Mouse (Mus musculus) CH12.LX (cell line): Measurements from ENCODE around the gene 5730522E02Rik. TPM values are rescaled to one million over a fixed set of nuclear protein-coding genes. Genes with fewer than 3 reads are reported as not detected.

Experiments used
- DNase-seq: peaks from one replicate; pipeline ENCODE4 v3.0.0-alpha.2; 2013; ENCODE audit errors: extremely low read depth
- H3K27ac ChIP-seq: 2 replicates; pipeline ENCODE4 v1.5.1; 2012; ENCODE audit warnings: low read depth, mild to moderate bottlenecking, control low read depth, moderate library complexity; ENCODE audit not compliant: insufficient read depth
- H3K27me3 ChIP-seq: replicated peaks from 2 replicates; pipeline ENCODE3; 2012; ENCODE audit warnings: inconsistent platforms
- H3K36me3 ChIP-seq, 2 experiments: replicated peaks in 1 of 2; 2 replicates each; pipeline versions ENCODE3 to v1.6.1; 2012; ENCODE audit warnings: inconsistent platforms in 1 of 2, low read length in 1 of 2, mild to moderate bottlenecking in 1 of 2, mixed read lengths in 1 of 2, moderate library complexity in 1 of 2; ENCODE audit not compliant: control insufficient read depth in 1 of 2, insufficient read depth in 1 of 2
- H3K4me1 ChIP-seq, 2 experiments: 2 replicates each; pipeline ENCODE4 v1.6.1; 2012; ENCODE audit warnings: inconsistent platforms in 1 of 2, moderate library complexity in 1 of 2; ENCODE audit not compliant: insufficient read depth in 2 of 2, control insufficient read depth in 1 of 2
- H3K4me2 ChIP-seq: 2 replicates; pipeline ENCODE4 v1.6.1; 2012; ENCODE audit warnings: low read depth, mild to moderate bottlenecking, control low read depth; ENCODE audit not compliant: poor library complexity, insufficient read depth, severe bottlenecking
- H3K4me3 ChIP-seq, 3 experiments: fragments of 150-350 bp in 1 of 3; sonication (generic) in 1 of 3; replicated peaks in 1 of 3; 2 replicates each; pipeline versions ENCODE3 to v1.5.1; 2011 to 2012; ENCODE audit warnings: low read depth in 2 of 3, low read length in 2 of 3, mild to moderate bottlenecking in 2 of 3, moderate library complexity in 2 of 3, control low read depth in 1 of 3, improper control_type of control experiment in 1 of 3, inconsistent platforms in 1 of 3, mixed read lengths in 1 of 3; ENCODE audit not compliant: poor library complexity in 1 of 3
- H3K79me2 ChIP-seq: replicated peaks from 2 replicates; pipeline ENCODE4 v1.6.1; 2012; ENCODE audit warnings: mild to moderate bottlenecking, moderate library complexity; ENCODE audit not compliant: control insufficient read depth, poor library complexity, insufficient read depth, severe bottlenecking; ENCODE audit errors: extremely low read depth
- H3K9ac ChIP-seq: 2 replicates; pipeline ENCODE4 v1.6.1; 2012; ENCODE audit warnings: low read depth, mild to moderate bottlenecking, control low read depth, moderate library complexity; ENCODE audit not compliant: insufficient read depth
- H3K9me3 ChIP-seq: replicated peaks from 2 replicates; pipeline ENCODE3; 2012; ENCODE audit warnings: low read length, inconsistent platforms, mixed read lengths
- BHLHE40 ChIP-seq: IDR thresholded peaks from 2 replicates; pipeline ENCODE4 v1.6.1; 2011; ENCODE audit warnings: mild to moderate bottlenecking, low read depth, low read length, improper control_type of control experiment
- CHD1 ChIP-seq: IDR thresholded peaks from 2 replicates; pipeline ENCODE4 v1.6.1; 2012; ENCODE audit warnings: low read depth, low read length, improper control_type of control experiment, inconsistent platforms
- CHD2 ChIP-seq: IDR thresholded peaks from 2 replicates; pipeline ENCODE4 v1.6.1; 2011; ENCODE audit warnings: low read length, improper control_type of control experiment
- E2F4 ChIP-seq: IDR thresholded peaks from 2 replicates; pipeline ENCODE4 v1.6.1; 2011; ENCODE audit warnings: low read depth, low read length, improper control_type of control experiment; ENCODE audit not compliant: insufficient replicate concordance
- GABPA ChIP-seq: IDR thresholded peaks from 2 replicates; pipeline ENCODE4 v1.6.1; 2012; ENCODE audit warnings: low read depth, low read length, improper control_type of control experiment, inconsistent platforms; ENCODE audit not compliant: insufficient replicate concordance
- HCFC1 ChIP-seq: IDR thresholded peaks from 2 replicates; pipeline ENCODE4 v1.6.1; 2012; ENCODE audit warnings: low read depth, mild to moderate bottlenecking, inconsistent platforms, low read length, improper control_type of control experiment
- IRF4 ChIP-seq: IDR thresholded peaks from 2 replicates; pipeline ENCODE4 v1.6.1; 2014; ENCODE audit warnings: low read depth, mild to moderate bottlenecking, inconsistent platforms, low read length, improper control_type of control experiment
- JUN ChIP-seq: IDR thresholded peaks from 2 replicates; pipeline ENCODE4 v1.6.1; 2011; ENCODE audit warnings: low read depth, mild to moderate bottlenecking, low read length, improper control_type of control experiment, moderate library complexity; ENCODE audit not compliant: insufficient read depth
- KAT2A ChIP-seq: IDR thresholded peaks from 2 replicates; pipeline ENCODE4 v1.6.1; 2012; ENCODE audit warnings: low read length, improper control_type of control experiment, inconsistent platforms; ENCODE audit not compliant: insufficient replicate concordance
- MAZ ChIP-seq: IDR thresholded peaks from 2 replicates; pipeline ENCODE4 v1.6.1; 2012; ENCODE audit warnings: low read depth, mild to moderate bottlenecking, inconsistent platforms, low read length, improper control_type of control experiment, moderate library complexity
- MXI1 ChIP-seq: IDR thresholded peaks from 2 replicates; pipeline ENCODE4 v1.6.1; 2011; ENCODE audit warnings: mild to moderate bottlenecking, low read depth, low read length, improper control_type of control experiment
- MYC ChIP-seq: IDR thresholded peaks from 2 replicates; pipeline ENCODE4 v1.6.1; 2011; ENCODE audit warnings: low read depth, mild to moderate bottlenecking, improper control_type of control experiment, low read length
- NELFE ChIP-seq: IDR thresholded peaks from 2 replicates; pipeline ENCODE4 v1.6.1; 2011; ENCODE audit warnings: low read depth, low read length, improper control_type of control experiment
- NRF1 ChIP-seq: IDR thresholded peaks from 2 replicates; pipeline ENCODE4 v1.6.1; 2014; ENCODE audit warnings: low read depth, mild to moderate bottlenecking, inconsistent platforms, low read length, improper control_type of control experiment, moderate library complexity
- PAX5 ChIP-seq: IDR thresholded peaks from 2 replicates; pipeline ENCODE4 v1.6.1; 2012; ENCODE audit warnings: low read length, inconsistent platforms, mixed read lengths
- POLR2A ChIP-seq: IDR thresholded peaks from 2 replicates; pipeline ENCODE4 v1.6.1; 2011; ENCODE audit warnings: low read depth, mild to moderate bottlenecking, improper control_type of control experiment, low read length
- SIN3A ChIP-seq: IDR thresholded peaks from 2 replicates; pipeline ENCODE4 v1.6.1; 2012; ENCODE audit warnings: low read length, improper control_type of control experiment, inconsistent platforms
- TBP ChIP-seq: conservative IDR thresholded peaks from 2 replicates; pipeline ENCODE4 v1.6.1; 2011; ENCODE audit warnings: low read depth, low read length, improper control_type of control experiment
- TCF12 ChIP-seq: IDR thresholded peaks from 2 replicates; pipeline ENCODE4 v1.6.1; 2014; ENCODE audit warnings: low read depth, mild to moderate bottlenecking, inconsistent platforms, low read length, improper control_type of control experiment
- UBTF ChIP-seq: IDR thresholded peaks from 2 replicates; pipeline ENCODE4 v1.6.1; 2012; ENCODE audit warnings: low read depth, mild to moderate bottlenecking, inconsistent platforms, low read length, improper control_type of control experiment, moderate library complexity
- USF1 ChIP-seq: IDR thresholded peaks from 2 replicates; pipeline ENCODE4 v1.6.1; 2014; ENCODE audit warnings: low read depth, mild to moderate bottlenecking, inconsistent platforms, low read length, improper control_type of control experiment
- ZC3H11A ChIP-seq: IDR thresholded peaks from 2 replicates; pipeline ENCODE4 v1.6.1; 2012; ENCODE audit warnings: low read depth, mild to moderate bottlenecking, inconsistent platforms, low read length, improper control_type of control experiment
- ZKSCAN1 ChIP-seq: IDR thresholded peaks from 2 replicates; pipeline ENCODE4 v1.6.1; 2012; ENCODE audit warnings: low read depth, inconsistent platforms, low read length, improper control_type of control experiment, borderline replicate concordance
- ZMIZ1 ChIP-seq: IDR thresholded peaks from 2 replicates; pipeline ENCODE4 v1.6.1; 2012; ENCODE audit warnings: low read depth, mild to moderate bottlenecking, inconsistent platforms, low read length, improper control_type of control experiment
- ZNF384 ChIP-seq: IDR thresholded peaks from 2 replicates; pipeline ENCODE4 v1.6.1; 2012; ENCODE audit warnings: low read depth, low read length, improper control_type of control experiment, inconsistent platforms
- dilution Hi-C: fragments of 300-500 bp; cut with MboI; formaldehyde crosslinking; loops from 2 replicates; pipeline ENCODE4 v1.14.3; 2020; ENCODE audit warnings: low sequenced_read_pairs; ENCODE audit not compliant: extremely low pct_unique_long_range_greater_than_20kb, extremely low pct_ligation_motif_present
- in situ Hi-C: fragments of 300-500 bp; cut with MboI; formaldehyde crosslinking; loops from 3 replicates; pipeline ENCODE4 v1.14.3; 2019; ENCODE audit warnings: low sequenced_read_pairs, low pct_ligation_motif_present, low pct_unique_long_range_greater_than_20kb, mixed read lengths
- polyA plus RNA-seq: library from polyadenylated mRNA; unstranded; fragments of >175 nt; gene quantifications from 2 replicates; pipeline ENCODE4 v1.2.1, GENCODE M21; 2012; ENCODE audit warnings: low read depth; ENCODE audit not compliant: insufficient read length
- total RNA-seq, 2 experiments: library from RNA; depleted of rRNA; stranded (reverse); fragments of 300-350 nt in 1 of 2; fragments of >200 nt in 1 of 2; gene quantifications; 2 replicates each; pipeline ENCODE4 v1.2.3; 2012 to 2014

Gene 5730522E02Rik
- total and polyA plus RNA-seq, 3 experiments: not detected

GRCm38 (mm10) chr11:25926267-25926666, 284.3 kb downstream of the 5730522E02Rik start:
- Histone ChIP-seq H3K4me1 (no peaks in the 10 kb centered on the region), H3K9me3 (no peaks in the 10 kb centered on the region), H3K27ac (no peak overlapping the region), H3K4me3 (no peak overlapping the region), H3K36me3 (no peaks in the 10 kb centered on the region), H3K4me2 (no peak overlapping the region), H3K9ac (no peak overlapping the region), H3K79me2 (no peaks in the 10 kb centered on the region), H3K27me3 (no peaks in the 10 kb centered on the region)
- TF ChIP-seq HCFC1 (no peak), NELFE (no peak), MXI1 (no peak), TBP (no peak), JUN (no peak), POLR2A (no peak), ZKSCAN1 (no peak), USF1 (no peak), CHD1 (no peak), TCF12 (no peak), NRF1 (no peak), KAT2A (no peak), GABPA (no peak), ZMIZ1 (no peak)
- in situ Hi-C loops: no loop called here
- dilution Hi-C loops: no loop called here
- DNase-seq: no peak

GRCm38 (mm10) chr11:25902321-25902720, 308.2 kb downstream of the 5730522E02Rik start:
- in situ Hi-C loops: no loop called here
- Histone ChIP-seq H3K27me3 (no peaks in the 10 kb centered on the region), H3K9me3 (no peaks in the 10 kb centered on the region), H3K79me2 (no peaks in the 10 kb centered on the region), H3K27ac (no peak overlapping the region), H3K9ac (no peak overlapping the region), H3K4me3 (no peak overlapping the region), H3K4me2 (no peak overlapping the region), H3K36me3 (no peaks in the 10 kb centered on the region), H3K4me1 (no peaks in the 10 kb centered on the region)
- dilution Hi-C loops: no loop called here
- TF ChIP-seq UBTF (no peak), CHD2 (no peak), POLR2A (no peak), PAX5 (no peak), IRF4 (no peak), BHLHE40 (no peak), MXI1 (no peak), NRF1 (no peak), MAZ (no peak), TBP (no peak), E2F4 (no peak), MYC (no peak), USF1 (no peak), ZNF384 (no peak), ZC3H11A (no peak), NELFE (no peak), ZKSCAN1 (no peak), SIN3A (no peak)
- no peak for DNase-seq
